Mouse (Mus musculus) cerebellum, adult 9-10 months (tissue): ENCODE measurements around the gene Ecsit.
A peak's percentile ranks its signal among the peaks of the same experiment; 100 is the strongest.

Source experiments
- DNase-seq: peaks from one replicate; pipeline ENCODE4 v3.0.0; 2022

Ecsit gene

DNA sequence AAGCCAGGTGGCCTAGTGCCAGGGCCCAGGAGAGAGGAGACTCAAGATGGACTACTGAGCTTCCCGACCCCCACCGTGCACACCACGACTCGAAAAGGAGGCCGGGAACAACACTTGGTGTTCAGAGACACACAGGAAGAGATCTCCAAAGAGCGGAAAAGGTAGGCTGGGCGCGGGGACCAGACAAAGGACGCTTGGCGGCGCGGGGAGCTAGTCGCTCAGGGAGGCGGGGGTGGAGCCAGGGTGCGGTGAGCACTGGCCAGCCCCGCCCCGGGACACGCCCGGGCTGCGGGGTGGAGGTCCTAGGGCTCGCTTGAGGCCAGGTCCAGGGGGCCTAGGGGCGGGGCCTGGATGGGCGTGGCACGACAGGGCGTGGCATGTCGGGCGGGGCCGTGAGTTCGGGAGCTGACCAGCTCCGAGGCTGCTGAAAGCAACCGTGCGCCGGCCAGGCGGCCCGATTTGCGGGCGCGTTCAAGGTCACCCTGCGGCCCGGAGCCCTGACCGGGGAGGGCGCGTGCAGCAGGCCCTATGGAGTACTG is 34.8 kb downstream of the Ecsit start:
- peak; percentile 90 for DNase-seq

DNA sequence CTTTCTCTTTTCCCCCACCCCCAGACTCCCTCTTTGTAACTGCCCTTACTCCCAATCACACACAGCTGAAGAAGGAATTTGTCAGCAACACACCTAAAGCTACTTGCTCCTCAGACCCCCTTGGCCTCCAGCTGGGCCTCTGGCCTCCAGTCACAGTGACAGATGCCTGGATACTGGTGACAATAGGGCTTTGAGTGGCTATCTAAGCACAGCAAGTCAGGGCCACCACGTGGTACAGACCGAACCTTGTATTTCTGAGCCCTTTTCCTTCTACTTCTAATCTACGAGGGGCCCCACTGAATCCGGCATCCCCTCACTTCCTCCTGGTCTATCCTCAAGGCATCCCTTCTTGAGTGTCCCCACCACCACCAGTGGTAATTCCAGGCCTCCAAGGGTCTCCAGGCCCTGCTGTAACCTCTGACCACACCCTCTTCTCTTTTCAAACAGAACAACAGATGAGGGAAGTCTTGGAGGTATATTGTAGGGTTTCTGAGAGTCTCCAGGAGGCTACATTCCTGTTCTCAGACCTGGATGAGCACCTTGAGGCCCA is 35.4 kb downstream of the Ecsit start:
- DNase-seq = no peak

DNA sequence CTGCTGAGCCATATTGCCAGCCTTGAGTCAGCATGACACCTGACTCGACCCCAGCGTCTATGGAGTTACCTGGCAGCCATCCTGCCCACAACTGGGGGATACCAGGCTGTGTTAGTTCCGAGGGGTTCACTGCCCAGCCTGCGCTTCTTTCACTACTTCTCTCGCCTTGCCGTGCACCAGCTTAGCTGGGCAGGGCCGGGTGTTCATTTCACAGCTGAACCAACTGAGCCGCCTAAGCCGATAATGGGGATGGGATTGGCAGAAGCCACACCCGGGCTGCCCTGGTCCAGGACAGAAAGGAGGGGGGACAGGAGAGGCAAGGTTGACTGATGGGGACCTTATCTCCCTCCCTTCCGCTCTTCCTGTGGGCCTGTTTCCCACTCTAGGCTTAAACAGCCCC is 35.9 kb downstream of the Ecsit start:
- peak; percentile 73 for DNase-seq

DNA sequence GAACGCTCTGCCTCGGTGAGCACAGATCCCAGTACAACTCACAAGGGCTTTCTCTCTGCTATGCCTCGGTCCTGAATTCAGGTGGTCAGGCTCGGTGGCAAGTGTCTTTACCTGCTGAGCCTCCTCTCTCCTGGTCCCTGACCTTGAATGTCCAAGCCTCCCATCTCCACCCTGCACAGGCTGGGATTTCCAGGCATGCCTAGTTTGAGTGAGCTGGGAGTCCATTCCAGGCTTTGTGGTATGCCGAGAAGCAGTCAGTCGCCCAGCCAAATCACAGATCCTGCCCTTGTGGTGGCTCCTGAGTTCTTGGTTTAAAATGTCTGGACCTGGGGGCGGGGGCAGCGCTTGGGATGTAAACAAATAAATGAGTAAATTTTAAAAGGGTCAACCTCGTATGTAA is 37.9 kb downstream of the Ecsit start:
- DNase-seq = peak; percentile 59

DNA sequence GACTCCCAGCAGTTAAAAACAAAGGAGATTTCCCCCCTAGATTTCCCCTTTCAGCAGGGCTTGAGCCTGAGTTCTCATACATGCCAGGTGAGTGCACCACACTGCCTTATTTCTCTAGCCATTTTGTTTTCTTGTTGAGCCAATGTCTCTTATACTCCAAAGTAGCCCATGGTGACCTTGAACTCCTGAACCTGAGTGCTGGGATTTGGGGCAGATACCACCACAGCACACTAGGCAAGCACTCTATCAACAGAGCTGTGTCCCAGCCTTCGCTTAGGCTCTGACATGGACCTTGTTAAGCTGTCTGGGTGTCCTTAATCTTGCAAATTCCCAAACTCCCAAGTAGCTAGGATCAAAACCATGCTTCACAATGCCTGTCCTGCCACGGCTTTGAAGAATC is 43.4 kb downstream of the Ecsit start:
- no peak for DNase-seq

DNA sequence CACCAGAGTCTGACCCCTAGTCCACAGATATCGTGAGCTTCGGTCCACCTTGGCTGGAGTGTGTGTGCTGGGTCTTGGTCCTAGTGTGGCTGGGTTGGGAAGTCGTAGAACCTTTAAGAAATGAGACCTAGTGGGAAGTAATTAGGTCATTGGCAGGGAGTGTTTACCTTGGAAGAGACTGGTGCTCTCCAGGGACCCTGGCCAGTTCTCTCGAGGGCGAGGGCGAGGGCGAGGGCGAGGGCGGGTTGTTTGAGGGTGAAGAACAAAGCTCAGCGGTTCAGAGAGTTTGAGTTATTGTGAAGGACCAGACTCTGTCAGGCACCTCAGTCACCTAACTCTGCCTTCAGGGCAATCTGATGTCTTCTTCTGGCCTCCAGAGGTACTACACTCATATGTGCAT is 47.4 kb downstream of the Ecsit start:
- no peak for DNase-seq

DNA sequence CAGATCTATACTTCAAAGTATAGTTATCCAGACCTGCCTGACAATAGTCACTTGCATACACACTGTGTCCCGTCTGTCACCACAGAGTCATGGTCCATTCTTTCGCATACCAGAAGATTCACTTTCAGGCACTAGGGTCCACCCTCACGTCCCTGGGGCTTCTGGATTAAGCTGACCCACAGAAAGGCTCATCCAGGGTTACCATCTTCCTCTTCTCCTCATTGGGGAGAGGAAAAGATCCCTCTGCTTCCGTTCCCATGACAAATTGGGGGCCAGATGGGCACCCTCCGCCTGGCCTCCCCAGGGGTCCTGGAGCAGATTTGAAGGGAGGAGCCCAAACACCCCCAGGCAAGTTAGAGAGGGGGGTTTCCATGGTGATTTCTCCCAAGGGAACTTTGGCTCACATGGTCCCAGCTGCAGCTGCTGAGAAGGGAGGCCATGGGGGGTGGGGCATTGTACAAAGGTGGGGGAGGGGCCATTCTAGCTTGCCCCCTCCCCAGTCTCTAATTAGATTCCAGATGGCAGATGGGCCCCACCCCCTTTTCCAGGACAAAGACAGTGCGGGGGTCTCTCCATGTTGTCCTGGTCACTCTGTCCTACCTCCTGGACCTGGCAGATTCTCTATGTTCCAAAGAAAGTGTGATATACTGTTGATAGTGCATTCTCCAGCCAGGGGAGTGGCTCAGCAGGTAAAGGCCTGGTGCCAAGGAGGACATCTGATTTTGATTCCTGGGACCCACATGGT is 49.8 kb downstream of the Ecsit start:
- DNase-seq = peak; percentile 57

DNA sequence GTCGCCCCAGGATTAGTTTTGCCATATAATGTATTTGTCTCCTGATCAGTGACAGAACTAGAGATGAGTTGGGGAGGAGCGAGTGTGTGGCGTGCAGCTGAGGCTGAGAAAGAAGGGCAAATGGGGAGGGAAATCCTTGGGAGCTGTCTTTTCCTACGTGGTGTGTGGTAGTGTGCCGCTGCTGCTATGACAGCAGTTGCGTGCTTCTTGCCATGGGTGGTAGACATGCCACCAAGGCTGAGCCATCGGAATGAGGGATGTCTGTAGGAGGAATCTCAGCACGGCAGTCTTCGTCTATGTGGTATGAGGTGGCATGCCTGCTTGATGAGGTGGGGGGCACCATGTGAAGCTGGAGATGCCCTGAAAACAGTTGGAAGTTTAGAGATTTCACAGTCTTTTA is 54.9 kb downstream of the Ecsit start:
- no peak for DNase-seq

DNA sequence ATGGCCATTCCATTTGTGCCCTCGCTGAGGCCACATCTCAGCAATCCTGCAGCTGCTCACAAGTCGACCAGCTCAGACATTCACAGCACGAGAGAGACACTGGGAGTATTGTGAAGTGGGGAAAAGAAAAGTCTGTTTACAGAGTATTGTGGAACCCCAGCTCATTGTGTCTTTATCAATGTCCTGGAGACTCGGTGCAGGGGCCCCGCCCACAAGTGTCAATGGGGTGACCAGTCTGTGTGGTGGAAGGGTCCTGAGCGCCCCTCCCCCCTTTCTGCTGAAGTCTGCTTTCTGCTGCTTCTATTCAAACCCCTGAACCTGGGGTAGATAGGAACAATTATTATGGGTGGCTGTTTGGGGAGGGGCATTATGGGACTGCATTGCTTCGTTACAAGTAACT is 56.8 kb downstream of the Ecsit start:
- no peak for DNase-seq

DNA sequence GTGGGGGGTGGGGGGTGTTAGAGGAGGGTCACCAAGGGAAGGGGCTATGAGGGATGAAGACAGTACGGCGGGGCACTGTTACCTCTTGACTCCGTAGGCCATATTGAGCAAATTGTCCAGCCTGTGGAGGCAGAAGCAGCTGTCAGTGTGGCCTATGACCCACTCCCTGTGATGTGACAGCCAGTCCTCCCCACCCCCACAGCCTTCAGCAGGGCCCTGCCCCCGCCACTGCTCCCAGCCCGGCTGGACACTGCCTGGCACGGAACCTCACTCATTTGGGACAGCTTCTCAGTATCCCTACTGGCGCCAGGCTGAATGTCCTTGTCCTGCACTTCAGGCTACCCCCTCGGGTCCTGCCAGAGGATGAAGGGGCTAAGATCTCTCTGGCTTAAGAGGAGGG is 60.6 kb downstream of the Ecsit start:
- DNase-seq = no peak
